Mouse (Mus musculus) ES-E14 (cell line): ENCODE measurements around the gene Tyw5. TPM values are rescaled to one million over a fixed set of nuclear protein-coding genes. Genes with fewer than 3 reads are reported as not detected.

Experiments
- DNase-seq: peaks from one replicate; pipeline ENCODE4 v3.0.0-alpha.2; 2013; ENCODE audit warnings: low read depth, low spot score
- H3K27ac ChIP-seq: 2 replicates; pipeline ENCODE4 v1.5.1; 2012; ENCODE audit warnings: low read depth, mild to moderate bottlenecking, low read length, moderate library complexity, mixed read lengths; ENCODE audit not compliant: poor library complexity, insufficient read depth, severe bottlenecking
- H3K36me3 ChIP-seq: 2 replicates; pipeline ENCODE4 v1.6.1; 2012; ENCODE audit warnings: mild to moderate bottlenecking, low read length, moderate library complexity, mixed read lengths; ENCODE audit not compliant: control insufficient read depth, poor library complexity, insufficient read depth, severe bottlenecking
- H3K4me1 ChIP-seq, 2 experiments: fragments of 150-350 bp in 1 of 2; sonication (generic) in 1 of 2; 2 replicates each; pipeline ENCODE4 v1.6.1; 2012; ENCODE audit warnings: low read length in 2 of 2, mild to moderate bottlenecking in 1 of 2, mixed read lengths in 1 of 2; ENCODE audit not compliant: control insufficient read depth in 2 of 2, insufficient read depth in 2 of 2, poor library complexity in 1 of 2
- H3K4me3 ChIP-seq, 2 experiments: fragments of 150-350 bp in 1 of 2; sonication (generic) in 1 of 2; 2 replicates each; pipeline ENCODE4 v1.5.1; 2012; ENCODE audit warnings: low read length in 2 of 2, low read depth in 1 of 2, mild to moderate bottlenecking in 1 of 2, mixed read lengths in 1 of 2; ENCODE audit not compliant: insufficient read depth in 1 of 2, poor library complexity in 1 of 2, severe bottlenecking in 1 of 2
- H3K9ac ChIP-seq: 2 replicates; pipeline ENCODE4 v1.6.1; 2012; ENCODE audit warnings: low read depth, mild to moderate bottlenecking, low read length, mixed read lengths; ENCODE audit not compliant: poor library complexity, insufficient read depth, severe bottlenecking
- H3K9me3 ChIP-seq: fragments of 150-350 bp; sonication (generic); 2 replicates; pipeline ENCODE4 v1.6.1; 2012; ENCODE audit warnings: low read depth, mild to moderate bottlenecking, low read length; ENCODE audit not compliant: control insufficient read depth, insufficient read depth
- CHD2 ChIP-seq: IDR thresholded peaks from 2 replicates; pipeline ENCODE4 v1.6.1; 2014; ENCODE audit warnings: mild to moderate bottlenecking, low read depth, low read length, inconsistent platforms
- HCFC1 ChIP-seq: IDR thresholded peaks from 2 replicates; pipeline ENCODE4 v1.6.1; 2012; ENCODE audit warnings: low read length, inconsistent platforms, borderline replicate concordance; ENCODE audit not compliant: insufficient read depth
- MAFK ChIP-seq: IDR thresholded peaks from 2 replicates; pipeline ENCODE4 v1.6.1; 2014; ENCODE audit warnings: mild to moderate bottlenecking, low read depth, low read length, inconsistent platforms; ENCODE audit not compliant: insufficient read depth
- ZC3H11A ChIP-seq: IDR thresholded peaks from 2 replicates; pipeline ENCODE4 v1.6.1; 2012; ENCODE audit warnings: low read depth, mild to moderate bottlenecking, inconsistent platforms, low read length, borderline replicate concordance
- ZNF384 ChIP-seq: IDR thresholded peaks from 2 replicates; pipeline ENCODE4 v1.6.1; 2012; ENCODE audit warnings: low read depth, low read length, inconsistent platforms
- in situ Hi-C, 2 experiments: fragments of 600-800 bp; cut with MboI; formaldehyde crosslinking; loops; one replicate each; pipeline ENCODE4 v1.15.1; 2025; ENCODE audit warnings: low sequenced_read_pairs in 2 of 2, inconsistent platforms in 1 of 2; ENCODE audit not compliant: unreplicated experiment in 2 of 2
- total RNA-seq: library from RNA; depleted of rRNA; stranded (reverse); fragments of 300-350 nt; gene quantifications from 2 replicates; pipeline ENCODE4 v1.2.3, GENCODE M21; 2012

Gene Tyw5
- total RNA-seq, 1 experiment: 25.5 TPM

DNA sequence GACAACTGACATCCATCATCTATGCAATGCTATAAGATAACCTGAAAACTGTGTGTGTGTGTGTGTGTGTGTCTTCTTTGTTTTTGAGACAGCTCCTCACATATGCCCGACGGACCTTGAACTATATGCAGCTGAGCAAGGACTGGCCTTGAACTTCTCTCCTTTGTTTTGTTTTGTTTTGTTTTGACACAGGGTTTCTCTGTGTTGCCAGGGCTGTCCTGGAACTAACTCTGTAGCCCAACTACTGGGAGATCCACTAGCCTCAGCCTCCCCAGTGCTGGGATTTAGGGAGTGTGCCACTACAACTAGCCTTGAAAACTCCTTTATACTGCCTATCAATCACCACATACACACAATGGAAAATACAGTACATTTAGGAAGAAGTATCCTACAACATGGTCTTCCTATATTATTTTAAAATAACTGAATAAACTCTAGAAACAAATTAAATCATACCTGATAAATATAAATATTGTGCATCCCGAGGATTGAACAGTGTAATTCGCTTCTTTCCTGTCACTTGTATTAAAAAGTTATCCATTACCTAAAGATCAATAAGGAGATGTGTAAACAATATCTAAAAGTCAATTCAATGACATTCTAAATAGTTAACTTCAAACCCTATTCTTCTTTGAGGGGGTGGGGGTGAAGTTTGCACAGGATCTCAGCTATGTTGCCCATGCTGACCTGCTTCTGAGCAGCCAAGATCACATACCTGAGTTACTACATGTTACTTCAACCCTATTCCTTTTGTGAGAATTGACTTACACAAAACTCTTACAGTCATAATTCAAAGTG, 15.7 kb downstream of the Tyw5 start:
- in situ Hi-C loops: no loop called here
- peaks cover 2% of the 10 kb centered on the region; the same call in 1 of the 2 replicates for H3K36me3 ChIP-seq

DNA sequence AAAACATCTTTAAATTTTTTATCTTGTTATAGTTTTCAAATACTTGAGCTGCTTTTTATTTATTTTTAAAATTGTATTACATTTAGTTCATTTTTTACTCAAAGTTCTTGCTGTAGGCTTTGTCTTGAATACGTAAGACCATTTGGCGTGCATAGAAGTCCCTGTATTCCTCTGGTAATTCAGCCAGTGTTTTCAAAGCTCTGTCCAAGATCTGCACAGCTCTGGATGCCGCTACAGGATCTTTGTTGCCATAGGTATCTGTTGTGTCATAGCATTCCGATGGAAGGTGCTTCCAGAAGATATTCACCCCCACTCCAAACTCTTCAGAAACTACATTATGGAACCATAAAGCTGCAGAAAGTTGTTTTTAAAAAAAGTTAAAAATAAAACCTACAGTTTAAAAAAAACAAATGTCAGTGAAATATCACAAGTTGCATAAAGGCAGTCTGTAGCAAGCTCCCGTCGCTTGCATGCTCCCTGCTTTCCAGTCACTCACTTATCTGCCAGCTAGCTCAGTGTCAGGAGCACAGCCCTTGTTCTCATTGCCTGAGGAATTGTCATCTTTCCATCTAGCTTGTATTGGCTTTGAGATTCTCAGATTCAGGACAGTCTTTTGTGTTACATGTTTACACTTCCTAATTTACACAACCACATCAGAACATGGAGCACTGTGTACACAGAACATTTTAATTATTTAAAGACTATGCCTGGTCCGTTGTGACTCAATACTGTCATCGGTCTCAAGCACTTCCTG, 18.3 kb downstream of the Tyw5 start:
- H3K36me3 ChIP-seq: peaks cover 2% of the 10 kb centered on the region; the same call in 1 of the 2 replicates
- in situ Hi-C loops: no loop called here

More for the DNA sequence above, 15.7 kb downstream of the Tyw5 start:
- Histone ChIP-seq H3K27ac (no peak overlapping the region), H3K9me3 (no peaks in the 10 kb centered on the region), H3K4me3 (no peak overlapping the region), H3K9ac (no peak overlapping the region), H3K4me1 (no peaks in the 10 kb centered on the region)
- TF ChIP-seq CHD2 (no peak), HCFC1 (no peak), ZNF384 (no peak), MAFK (no peak), ZC3H11A (no peak)
- no peak for DNase-seq

DNA sequence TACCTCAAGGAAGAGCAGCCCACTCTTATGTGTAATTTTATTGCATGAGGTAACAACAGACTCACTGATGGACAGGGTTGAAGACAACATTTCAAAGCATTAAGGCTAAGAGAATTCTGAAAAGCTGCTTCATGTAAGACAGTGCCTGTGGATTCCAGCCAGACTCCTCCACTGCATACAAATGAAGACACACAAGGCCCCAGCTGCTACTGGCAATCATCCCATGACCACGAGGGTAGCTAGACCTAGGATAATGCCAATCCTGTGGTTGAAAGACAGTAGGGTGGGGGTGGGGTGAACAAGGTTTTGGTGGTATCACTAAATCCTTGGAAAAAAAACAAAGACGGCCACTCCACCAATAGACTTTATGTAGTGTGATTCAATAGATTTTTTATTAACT, 19.0 kb downstream of the Tyw5 start:
- Histone ChIP-seq H3K9ac (no peak overlapping the region), H3K4me1 (no peaks in the 10 kb centered on the region), H3K27ac (no peak overlapping the region), H3K4me3 (no peak overlapping the region), H3K9me3 (no peaks in the 10 kb centered on the region), H3K36me3 (peaks cover 1% of the 10 kb centered on the region; the same call in 1 of the 2 replicates)
- DNase-seq: no peak
- TF ChIP-seq MAFK: no peak
- no peak for TF ChIP-seq CHD2
- TF ChIP-seq ZNF384: no peak
- no peak for TF ChIP-seq HCFC1
- TF ChIP-seq ZC3H11A: no peak
- in situ Hi-C loops: no loop called here

More for the DNA sequence above, 18.3 kb downstream of the Tyw5 start:
- TF ChIP-seq HCFC1 (no peak), ZNF384 (no peak), CHD2 (no peak), ZC3H11A (no peak), MAFK (no peak)
- Histone ChIP-seq H3K9ac (no peak overlapping the region), H3K4me1 (no peaks in the 10 kb centered on the region), H3K4me3 (no peak overlapping the region), H3K27ac (no peak overlapping the region), H3K9me3 (no peaks in the 10 kb centered on the region)
- DNase-seq: no peak

- no peaks in the 10 kb centered on the region for H3K36me3 ChIP-seq
- in situ Hi-C loops: no loop called here
- H3K9me3 ChIP-seq: no peaks in the 10 kb centered on the region
- H3K9ac ChIP-seq: no peak overlapping the region
- no peak for DNase-seq
- H3K4me1 ChIP-seq: no peaks in the 10 kb centered on the region
- TF ChIP-seq ZC3H11A: no peak
- no peak overlapping the region for H3K27ac ChIP-seq
- no peak overlapping the region for H3K4me3 ChIP-seq
These were observed 20.4 kb downstream of the Tyw5 start for GRCm38 (mm10) chr1:57386519-57386918.
